Mouse (Mus musculus) midbrain, embryonic 10.5 days (tissue): Measurements from ENCODE around the gene Anapc1. TPM values are rescaled to one million over a fixed set of nuclear protein-coding genes. Genes with fewer than 3 reads are reported as not detected.

Experiments used
- DNase-seq: peaks from one replicate; pipeline ENCODE4 v3.0.0-alpha.2; 2017; ENCODE audit warnings: low spot score
- H3K27ac ChIP-seq: fragments of 300-500 bp; sonication (generic); replicated peaks from 2 replicates; pipeline ENCODE4 v1.5.1; 2016; ENCODE audit warnings: mild to moderate bottlenecking
- H3K27me3 ChIP-seq: fragments of 300-500 bp; sonication (generic); 2 replicates; pipeline ENCODE4 v1.6.1; 2016; ENCODE audit warnings: low read depth, mild to moderate bottlenecking; ENCODE audit not compliant: poor library complexity, severe bottlenecking
- H3K36me3 ChIP-seq: fragments of 300-500 bp; sonication (generic); 2 replicates; pipeline ENCODE4 v1.6.1; 2016; ENCODE audit warnings: mild to moderate bottlenecking, moderate library complexity
- H3K4me1 ChIP-seq: fragments of 300-500 bp; sonication (generic); 2 replicates; pipeline ENCODE4 v1.6.1; 2016
- H3K4me3 ChIP-seq: fragments of 300-500 bp; sonication (generic); 2 replicates; pipeline ENCODE4 v1.5.1; 2016; ENCODE audit warnings: mild to moderate bottlenecking, moderate library complexity
- H3K9me3 ChIP-seq: fragments of 300-500 bp; sonication (generic); replicated peaks from 2 replicates; pipeline ENCODE4 v1.6.1; 2016; ENCODE audit warnings: mild to moderate bottlenecking
- WGBS: fragments of 180-500 bp; shearing (Covaris S2); methylation state at CpG from one replicate; pipeline ENCODE4 v1.1.7; 2016; 5-methylcytosine and 5-hydroxymethylcytosine counted together
- polyA plus RNA-seq: library from polyadenylated mRNA; unstranded; fragments of >200 nt; fragmentation: Nextera tagmentation; extraction: Ambion mirVana; gene quantifications from 2 replicates; pipeline ENCODE4 v1.2.1, GENCODE M21; 2016

Gene Anapc1
- polyA plus RNA-seq: 73.9 and 78.3 TPM in 2 replicates

DNA sequence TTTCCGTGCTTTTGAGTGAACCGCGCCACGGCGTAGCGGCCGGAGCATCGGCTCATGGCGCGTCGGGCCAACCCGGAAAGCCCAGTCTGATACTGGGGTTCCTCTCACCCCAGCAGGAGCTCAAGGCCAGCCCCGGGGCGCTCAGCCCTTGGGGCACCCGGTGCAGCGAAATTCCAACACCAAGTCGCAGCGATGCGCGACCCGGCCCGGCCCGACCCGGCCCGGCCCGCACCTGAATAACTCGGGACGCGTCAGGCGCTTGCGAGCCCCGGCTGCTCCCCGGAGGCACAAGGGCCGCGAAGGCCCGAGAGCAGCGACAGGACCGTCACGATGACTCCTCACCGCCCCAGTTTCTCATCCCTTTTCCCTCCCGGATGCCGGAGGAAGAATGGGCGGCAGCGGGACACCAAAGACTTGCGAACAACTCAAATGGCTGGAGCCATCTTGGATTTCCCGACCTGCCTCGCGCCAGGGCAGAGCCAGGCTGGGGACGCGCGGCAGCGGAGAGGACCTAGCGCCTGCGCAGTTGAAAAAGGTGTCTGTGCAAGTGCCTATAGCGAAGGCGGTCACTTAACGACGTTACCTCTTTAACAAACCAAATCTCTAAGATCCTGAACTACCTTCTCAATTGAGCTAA is at the start of gene Anapc1:
TSS of gene Anapc1 (minus strand) at position 471 of the 637 bp plus-strand sequence.
- Histone ChIP-seq H3K4me1 (peaks cover 16% of the 10 kb centered on the region), H3K36me3 (peaks cover 36% of the 10 kb centered on the region), H3K27ac (peak within 1 kb of the TSS; percentile 98), H3K9me3 (no peaks in the 10 kb centered on the region), H3K27me3 (no peaks in the 10 kb centered on the region), H3K4me3 (peak within 1 kb of the TSS; percentile 96)
- DNase-seq: peak; percentile 90
- under 1% methylated on average over 58 of the region's 58 CpGs for WGBS

DNA sequence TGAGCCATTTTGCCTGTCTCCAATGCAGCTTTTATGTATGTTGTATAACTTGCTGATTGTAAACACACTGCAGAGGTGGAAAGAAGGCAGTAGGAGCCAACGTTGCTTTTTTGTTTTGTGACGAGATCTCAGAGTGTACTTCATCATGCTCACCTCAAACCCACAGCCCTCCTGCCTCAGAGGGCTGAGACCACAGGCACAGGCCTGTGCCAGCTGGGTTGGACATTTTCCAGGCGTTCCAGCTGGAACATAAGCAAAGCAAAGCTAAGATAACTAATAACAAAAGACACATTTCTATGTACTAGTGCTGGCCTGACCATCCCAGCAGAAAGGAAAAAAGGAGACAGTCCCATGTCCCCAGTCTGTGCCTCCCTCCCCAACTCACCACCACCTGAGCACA is 47.9 kb upstream of the Anapc1 start:
- Histone ChIP-seq H3K27ac (no peak overlapping the region), H3K4me1 (no peaks in the 10 kb centered on the region), H3K27me3 (no peaks in the 10 kb centered on the region), H3K9me3 (no peaks in the 10 kb centered on the region), H3K36me3 (no peaks in the 10 kb centered on the region), H3K4me3 (no peak overlapping the region)
- WGBS: 81% methylated on average over 3 of the region's 3 CpGs
- DNase-seq: no peak

DNA sequence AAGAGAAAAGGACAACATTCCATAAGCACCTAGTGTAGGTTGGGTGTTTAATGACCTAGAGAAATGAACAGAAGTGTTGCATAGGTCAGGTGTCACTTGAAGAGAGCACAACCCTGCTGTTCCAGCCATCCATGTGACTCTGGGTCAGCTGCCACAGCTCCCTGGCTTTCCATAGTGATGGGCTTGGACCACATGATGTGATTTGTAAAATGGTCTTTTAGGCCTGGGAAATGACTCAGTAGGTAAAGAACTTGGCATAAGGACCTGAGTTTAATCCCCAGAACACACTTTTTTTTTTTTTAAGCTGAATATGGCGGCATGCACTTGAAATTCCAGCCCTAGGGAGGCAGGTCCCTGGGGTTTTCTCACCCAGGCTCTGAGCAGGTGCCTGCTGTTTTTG is 44.8 kb upstream of the Anapc1 start:
- Histone ChIP-seq H3K27ac (no peak overlapping the region), H3K4me3 (no peak overlapping the region), H3K9me3 (no peaks in the 10 kb centered on the region), H3K27me3 (no peaks in the 10 kb centered on the region), H3K36me3 (no peaks in the 10 kb centered on the region), H3K4me1 (no peaks in the 10 kb centered on the region)
- DNase-seq: no peak
- 90% methylated on average over 1 of the region's 1 CpGs for WGBS

DNA sequence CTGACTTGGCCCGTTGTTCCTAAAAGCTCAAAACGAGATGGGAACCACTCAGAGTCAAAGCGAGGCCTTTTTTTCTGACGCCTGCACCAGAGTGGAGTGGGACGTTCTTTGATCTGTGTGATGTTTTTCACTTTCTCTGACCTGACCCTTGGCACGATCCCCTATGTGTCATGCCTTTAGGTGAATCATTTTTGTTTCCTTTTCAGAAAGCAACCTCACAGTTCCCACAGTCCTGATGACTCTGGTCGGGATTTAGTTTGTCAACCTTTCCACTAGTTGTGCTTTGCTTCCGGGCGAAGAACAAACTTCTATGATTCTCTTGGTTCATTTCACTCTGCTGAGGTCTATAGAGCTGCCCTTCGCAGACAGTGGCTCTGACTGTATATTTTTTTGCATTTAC is 44.3 kb upstream of the Anapc1 start:
- H3K27ac ChIP-seq: no peak overlapping the region
- DNase-seq: no peak
- WGBS: 80% methylated on average over 10 of the region's 10 CpGs

DNA sequence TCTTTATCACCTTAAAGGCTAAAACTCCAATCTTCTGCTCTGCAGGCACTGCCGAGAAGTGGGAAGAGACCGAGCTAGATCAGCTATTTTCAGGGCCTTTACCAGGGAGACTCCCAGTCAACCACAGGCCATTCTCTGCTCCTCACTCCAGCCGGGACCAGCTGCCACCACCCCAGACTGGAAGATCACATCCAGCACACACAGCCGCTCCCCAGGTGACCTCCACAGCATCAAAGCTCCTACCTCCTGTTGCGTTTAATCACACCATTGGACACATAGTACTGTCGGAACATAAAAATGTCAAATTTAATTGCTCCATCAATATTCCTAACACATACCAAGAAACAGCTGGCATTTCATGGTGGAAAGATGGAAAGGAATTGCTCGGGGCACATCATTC is 42.0 kb upstream of the Anapc1 start:
- H3K36me3 ChIP-seq: no peaks in the 10 kb centered on the region
- H3K9me3 ChIP-seq: no peaks in the 10 kb centered on the region
- no peaks in the 10 kb centered on the region for H3K4me1 ChIP-seq
- no peak overlapping the region for H3K4me3 ChIP-seq
- WGBS: 81% methylated on average over 7 of the region's 7 CpGs
- H3K27me3 ChIP-seq: no peaks in the 10 kb centered on the region
- DNase-seq: no peak
- H3K27ac ChIP-seq: no peak overlapping the region

More for the DNA sequence above, 44.3 kb upstream of the Anapc1 start:
- no peaks in the 10 kb centered on the region for H3K36me3 ChIP-seq
- H3K4me1 ChIP-seq: no peaks in the 10 kb centered on the region
- H3K27me3 ChIP-seq: no peaks in the 10 kb centered on the region
- H3K4me3 ChIP-seq: no peak overlapping the region
- no peaks in the 10 kb centered on the region for H3K9me3 ChIP-seq

DNA sequence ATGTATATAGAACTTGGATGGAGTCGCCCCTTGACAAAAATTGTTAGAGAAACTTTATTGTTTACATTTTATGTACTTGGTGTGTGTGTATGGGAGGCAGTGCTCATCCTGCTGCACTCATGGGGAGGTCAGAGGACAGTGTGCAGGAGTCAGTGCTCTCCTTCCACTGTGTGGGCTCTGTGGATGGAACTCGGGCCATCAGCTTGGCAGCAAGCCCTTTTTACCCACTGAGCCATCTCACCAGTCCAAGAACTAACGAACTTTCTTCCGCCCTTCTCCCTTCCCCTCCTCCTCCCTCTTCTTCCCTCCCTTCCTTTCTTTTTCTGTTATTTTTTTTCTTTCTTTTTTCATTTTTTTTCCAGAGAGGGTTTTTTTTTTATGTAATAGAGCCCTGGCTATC is 40.9 kb upstream of the Anapc1 start:
- Histone ChIP-seq H3K36me3 (no peaks in the 10 kb centered on the region), H3K27ac (no peak overlapping the region), H3K27me3 (no peaks in the 10 kb centered on the region), H3K9me3 (no peaks in the 10 kb centered on the region), H3K4me1 (no peaks in the 10 kb centered on the region), H3K4me3 (no peak overlapping the region)
- DNase-seq: no peak
- 89% methylated on average over 4 of the region's 4 CpGs for WGBS

DNA sequence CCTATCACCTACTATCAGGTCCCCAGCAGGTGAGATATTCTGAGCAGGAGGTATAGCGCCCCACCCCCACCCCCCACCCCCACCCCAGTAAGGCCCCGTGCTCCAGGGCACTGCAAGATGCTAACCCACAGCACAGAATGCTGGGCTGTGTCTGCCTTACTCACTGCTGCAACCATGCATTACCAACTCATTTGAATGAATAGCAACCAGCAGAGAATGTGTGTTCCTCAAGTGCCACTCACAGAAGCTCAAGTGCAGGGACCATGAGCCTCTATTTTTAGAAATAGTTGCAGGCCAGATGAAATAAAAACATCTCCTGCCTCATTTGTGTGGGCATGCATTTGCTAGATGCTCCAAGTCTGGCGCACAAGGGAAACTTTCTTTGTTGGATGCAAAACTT is 40.4 kb upstream of the Anapc1 start:
- Histone ChIP-seq H3K36me3 (no peaks in the 10 kb centered on the region), H3K4me3 (no peak overlapping the region), H3K27me3 (no peaks in the 10 kb centered on the region), H3K4me1 (no peaks in the 10 kb centered on the region), H3K27ac (no peak overlapping the region), H3K9me3 (no peaks in the 10 kb centered on the region)
- WGBS: 45% methylated on average over 3 of the region's 3 CpGs
- no peak for DNase-seq

DNA sequence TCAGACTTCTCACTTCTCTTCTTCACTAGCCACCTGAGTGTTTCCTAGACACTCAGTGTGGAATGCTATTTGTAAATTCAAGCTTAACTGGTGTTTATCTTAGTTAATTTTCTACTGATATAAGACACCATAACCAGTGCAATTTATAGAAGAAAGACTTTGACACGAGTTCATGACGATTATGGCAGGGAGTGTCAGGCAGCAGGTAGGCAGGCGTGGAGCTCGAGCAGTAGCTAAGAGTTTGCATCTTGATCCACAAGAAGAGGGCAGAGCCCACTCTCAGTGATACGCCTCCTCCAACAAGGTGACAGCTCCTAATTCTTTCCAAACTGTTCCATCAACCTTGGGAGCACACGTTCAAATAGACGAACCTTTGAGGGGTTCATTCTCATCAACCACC is 39.4 kb upstream of the Anapc1 start:
- H3K4me3 ChIP-seq: no peak overlapping the region
- no peaks in the 10 kb centered on the region for H3K27me3 ChIP-seq
- H3K27ac ChIP-seq: no peak overlapping the region
- H3K4me1 ChIP-seq: no peaks in the 10 kb centered on the region
- DNase-seq: no peak
- H3K36me3 ChIP-seq: no peaks in the 10 kb centered on the region
- H3K9me3 ChIP-seq: no peaks in the 10 kb centered on the region
- 78% methylated on average over 7 of the region's 7 CpGs for WGBS

DNA sequence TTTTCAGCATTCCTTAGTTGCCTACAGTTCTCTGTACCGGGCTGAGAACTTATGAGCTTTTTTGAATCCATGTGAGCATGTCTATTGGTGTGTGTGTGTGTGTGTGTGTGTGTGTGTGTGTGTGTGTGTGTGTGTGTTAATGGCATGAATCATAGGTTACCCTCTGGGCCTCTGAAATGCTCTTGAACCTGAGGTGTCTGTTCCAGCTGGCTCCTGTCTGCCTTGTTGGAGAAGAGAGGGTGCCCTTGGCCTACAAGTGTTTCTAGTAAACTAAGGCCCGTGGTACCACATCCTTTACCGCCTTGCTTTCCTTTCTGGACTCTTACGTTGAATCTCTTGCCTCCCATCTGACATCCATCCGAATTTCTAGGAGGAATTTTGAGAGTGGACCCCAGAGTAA is 38.9 kb upstream of the Anapc1 start:
- Histone ChIP-seq H3K27ac (no peak overlapping the region), H3K27me3 (no peaks in the 10 kb centered on the region), H3K9me3 (no peaks in the 10 kb centered on the region), H3K36me3 (no peaks in the 10 kb centered on the region), H3K4me1 (no peaks in the 10 kb centered on the region), H3K4me3 (no peak overlapping the region)
- DNase-seq: no peak
- WGBS: 86% methylated on average over 5 of the region's 5 CpGs

DNA sequence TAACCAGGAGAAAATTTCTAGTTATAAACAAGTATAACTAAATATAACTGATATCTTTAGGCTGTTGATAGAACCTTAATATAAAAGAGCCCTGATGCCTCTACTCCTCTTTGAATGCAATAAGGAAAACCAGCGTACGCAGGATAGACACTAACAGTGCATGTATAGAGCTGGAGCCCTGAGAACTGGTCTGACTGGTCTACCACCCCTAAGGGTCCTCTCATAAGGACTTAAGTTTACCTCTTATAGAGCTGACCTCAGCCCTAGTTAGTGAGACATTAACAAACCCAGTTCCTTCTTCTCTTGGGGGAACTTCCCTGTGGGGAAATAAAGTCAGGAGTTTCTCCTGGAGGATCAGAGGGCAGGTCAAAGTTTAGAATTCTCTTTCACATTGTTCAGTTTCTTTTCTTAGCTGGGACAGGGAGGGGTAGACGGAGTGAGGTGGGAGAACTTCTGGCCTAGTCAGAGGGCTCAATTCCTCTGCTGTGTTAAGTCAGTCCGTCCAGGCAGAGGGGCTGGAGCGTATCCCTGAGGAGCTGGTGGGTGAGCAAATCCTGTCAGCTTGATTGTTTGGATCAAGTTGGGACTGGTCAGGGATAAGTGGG is 35.0 kb upstream of the Anapc1 start:
- Histone ChIP-seq H3K4me1 (no peaks in the 10 kb centered on the region), H3K9me3 (no peaks in the 10 kb centered on the region), H3K4me3 (no peak overlapping the region), H3K36me3 (no peaks in the 10 kb centered on the region), H3K27me3 (no peaks in the 10 kb centered on the region), H3K27ac (no peak overlapping the region)
- DNase-seq: no peak
- WGBS: 89% methylated on average over 5 of the region's 5 CpGs

DNA sequence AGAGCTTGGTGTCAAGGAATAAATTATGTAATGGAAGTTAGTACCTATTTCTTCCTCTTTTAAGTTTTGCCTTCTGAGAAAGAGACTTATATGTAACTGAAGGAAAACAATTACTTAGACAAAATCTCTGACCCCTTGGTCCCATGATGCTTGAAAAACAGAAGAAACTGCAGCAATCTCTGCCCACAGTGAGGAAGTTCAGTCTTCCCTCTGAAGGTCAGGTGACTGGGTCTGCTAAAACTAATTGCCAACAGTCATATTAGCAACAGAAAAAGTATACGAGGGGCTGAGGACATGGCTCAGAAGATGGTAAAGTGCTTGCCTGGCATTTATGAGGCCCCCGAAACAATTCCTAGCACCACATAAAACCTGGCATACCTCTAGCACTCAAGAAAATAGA is 32.2 kb upstream of the Anapc1 start:
- Histone ChIP-seq H3K36me3 (no peaks in the 10 kb centered on the region), H3K9me3 (no peaks in the 10 kb centered on the region), H3K27me3 (no peaks in the 10 kb centered on the region), H3K27ac (no peak overlapping the region), H3K4me3 (no peak overlapping the region), H3K4me1 (peaks cover 8% of the 10 kb centered on the region)
- WGBS: 97% methylated on average over 2 of the region's 2 CpGs
- no peak for DNase-seq

DNA sequence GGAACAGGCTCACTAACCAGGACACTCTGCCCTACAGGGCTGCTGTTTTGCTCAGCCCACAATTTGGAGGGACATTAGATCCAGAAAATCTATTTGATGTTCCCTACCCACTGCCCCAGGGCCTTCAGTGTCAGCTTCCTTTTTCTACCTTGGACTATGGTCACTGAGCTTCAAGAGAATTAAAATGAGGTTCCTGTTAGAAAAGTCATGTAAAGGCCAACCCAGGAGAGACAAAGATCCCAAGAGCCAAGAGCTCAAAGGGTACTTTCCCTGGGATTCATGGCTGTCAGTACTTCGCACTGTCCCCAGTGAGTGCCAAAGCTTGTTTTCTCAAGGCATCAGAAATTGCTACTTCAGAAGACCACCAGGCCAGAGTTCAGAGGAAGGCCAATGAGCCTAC is 28.8 kb upstream of the Anapc1 start:
- Histone ChIP-seq H3K9me3 (no peaks in the 10 kb centered on the region), H3K4me3 (no peak overlapping the region), H3K27me3 (no peaks in the 10 kb centered on the region), H3K4me1 (peaks cover 15% of the 10 kb centered on the region), H3K36me3 (no peaks in the 10 kb centered on the region), H3K27ac (no peak overlapping the region)
- DNase-seq: no peak
- WGBS: 95% methylated on average over 1 of the region's 1 CpGs

DNA sequence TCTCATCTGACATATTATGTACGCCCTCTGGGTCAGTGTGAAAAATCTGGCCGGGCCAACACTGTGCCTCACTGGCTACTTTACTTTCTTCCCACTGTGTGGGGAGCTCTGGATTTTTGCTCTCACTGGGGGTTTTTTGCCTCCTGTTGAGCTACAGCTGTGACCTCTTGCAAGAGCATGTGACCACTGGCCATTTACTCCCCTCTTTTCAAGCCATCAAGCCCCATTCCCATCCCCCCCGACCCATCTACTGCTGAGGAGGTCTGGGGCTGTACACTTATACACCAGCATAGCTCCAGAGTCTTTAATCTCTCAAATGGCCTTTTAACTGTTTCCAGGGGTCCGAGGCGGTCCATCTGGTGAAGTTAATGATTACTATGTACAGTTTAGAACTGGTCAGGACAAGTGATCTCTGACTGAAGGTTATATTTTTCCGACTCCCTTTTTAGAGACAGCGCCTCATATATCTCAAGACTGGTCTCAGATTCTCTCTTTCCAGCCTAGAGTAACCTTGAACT is 27.6 kb upstream of the Anapc1 start:
- no peak overlapping the region for H3K4me3 ChIP-seq
- WGBS: 71% methylated on average over 7 of the region's 7 CpGs
- H3K36me3 ChIP-seq: no peaks in the 10 kb centered on the region
- H3K27ac ChIP-seq: no peak overlapping the region; the same call in 1 of the 2 replicates
- DNase-seq: no peak
- H3K4me1 ChIP-seq: peaks cover 15% of the 10 kb centered on the region
- H3K27me3 ChIP-seq: no peaks in the 10 kb centered on the region
- H3K9me3 ChIP-seq: no peaks in the 10 kb centered on the region
